Mouse (Mus musculus) testis, adult 2 months (tissue): ENCODE results near the gene Osm.

Experiments used
- CTCF ChIP-seq: fragments of 200-500 bp; IDR thresholded peaks from 2 replicates; pipeline ENCODE4 v1.5.1; 2012; ENCODE audit warnings: low read depth, mild to moderate bottlenecking, inconsistent platforms, low read length, moderate library complexity; ENCODE audit not compliant: control insufficient read depth, insufficient read depth, insufficient replicate concordance
- POLR2A ChIP-seq: fragments of 200-500 bp; IDR thresholded peaks from 2 replicates; pipeline ENCODE4 v1.6.1; 2012; ENCODE audit warnings: low read depth, mild to moderate bottlenecking, inconsistent platforms, low read length, moderate library complexity; ENCODE audit not compliant: control insufficient read depth

GRCm38 (mm10) chr11:4240151-4240550 lies 3.9 kb downstream of the Osm start:
- TF ChIP-seq POLR2A: no peak
- TF ChIP-seq CTCF: no peak
